7 mouse cellular contexts compared by ENCODE assay signal in genomic region chr11:3903046-3903445, GRCm38 (mm10). TPM values are rescaled to one million over a fixed set of nuclear protein-coding genes. Genes with fewer than 3 reads are reported as not detected.
DNase-seq lines count a peak whose midpoint lies in the region; ATAC-seq lines count a peak whose summit lies in the region.

No protein-coding gene starts in this region.

- DNase-seq in 3T3-L1 (ENCODE audit: low read depth, low spot score) (peak; percentile 88), NIH3T3 (ENCODE audit: low read depth) (peak; percentile 81)
- DNase-seq in gastrocnemius, adult 18-20 months (ENCODE audit: low spot score) = peak; percentile 75
- peak; percentile 46 to 66 for DNase-seq in layer of hippocampus, adult 18-20 months (ENCODE audit: low spot score in 2 of 2)
- DNase-seq in embryo, embryonic 11 days = no peak

- peak; percentile 58 for ATAC-seq in megakaryocyte progenitor cell, adult 5-6 weeks (replicated peaks; ENCODE audit: poor library complexity)
- ATAC-seq in activated CD4-positive, CD25-positive, alpha-beta regulatory T cell, adult 4 months = no peak

RNA-seq across cellular contexts. Expression of gene Dusp18, which starts 8.0 kb away (rescaled TPM):
- total RNA-seq in gastrocnemius, adult 18-20 months (2021) = 10 to 100 TPM in 1 of 2 experiments, 1 to 10 TPM in 1; 9.1 to 20.5 TPM
- total RNA-seq in layer of hippocampus, adult 18-20 months (2021) = 10 to 100 TPM; 21.2 to 23.8 TPM
- 0.78 and 1.2 TPM in 2 replicates for total RNA-seq in megakaryocyte progenitor cell, adult 5-6 weeks (2015)
- 0.17 and 0.51 TPM in 2 replicates for total RNA-seq in megakaryocyte progenitor cell, adult 5-6 weeks (2017)
- under 1 TPM; 0.10 to 0.20 TPM for polyA plus RNA-seq in activated CD4-positive, CD25-positive, alpha-beta regulatory T cell, adult 4 months (2017; shearing (Covaris generic))

RNA-seq across cellular contexts. Expression of gene 4921536K21Rik, which starts 8.1 kb away (rescaled TPM):
- total RNA-seq in gastrocnemius, adult 18-20 months (2021) = under 1 TPM; 0.17 to 0.27 TPM
- total RNA-seq in layer of hippocampus, adult 18-20 months (2021) = under 1 TPM; 0.20 to 0.67 TPM
- not detected in 2 replicates for total RNA-seq in megakaryocyte progenitor cell, adult 5-6 weeks (2015)
- total RNA-seq in megakaryocyte progenitor cell, adult 5-6 weeks (2017) = not detected in 2 replicates
- not detected for polyA plus RNA-seq in activated CD4-positive, CD25-positive, alpha-beta regulatory T cell, adult 4 months (2017; shearing (Covaris generic))

RNA-seq across cellular contexts. Expression of gene Slc35e4, which starts 11.4 kb away (rescaled TPM):
- 10 to 100 TPM; 16.5 to 30.9 TPM for total RNA-seq in gastrocnemius, adult 18-20 months (2021)
- 10 to 100 TPM; 17.8 to 18.5 TPM for total RNA-seq in layer of hippocampus, adult 18-20 months (2021)
- 0.94 and 2.5 TPM in 2 replicates for total RNA-seq in megakaryocyte progenitor cell, adult 5-6 weeks (2015)
- total RNA-seq in megakaryocyte progenitor cell, adult 5-6 weeks (2017) = 1.5 and 3.0 TPM in 2 replicates
- 1 to 10 TPM; 1.1 to 1.2 TPM for polyA plus RNA-seq in activated CD4-positive, CD25-positive, alpha-beta regulatory T cell, adult 4 months (2017; shearing (Covaris generic))

RNA-seq across cellular contexts. Expression of gene Tcn2, which starts 28.9 kb away (rescaled TPM):
- total RNA-seq in gastrocnemius, adult 18-20 months (2021) = 10 to 100 TPM; 15.8 to 17.0 TPM
- 10 to 100 TPM; 18.2 to 20.3 TPM for total RNA-seq in layer of hippocampus, adult 18-20 months (2021)
- 87.8 and 102 TPM in 2 replicates for total RNA-seq in megakaryocyte progenitor cell, adult 5-6 weeks (2015)
- 40.8 and 50.5 TPM in 2 replicates for total RNA-seq in megakaryocyte progenitor cell, adult 5-6 weeks (2017)
- 10 to 100 TPM; 20.4 to 23.1 TPM for polyA plus RNA-seq in activated CD4-positive, CD25-positive, alpha-beta regulatory T cell, adult 4 months (2017; shearing (Covaris generic))

RNA-seq across cellular contexts. Expression of gene Osbp2, which starts 39.3 kb away (rescaled TPM):
- 1 to 10 TPM; 1.1 to 1.3 TPM for total RNA-seq in gastrocnemius, adult 18-20 months (2021)
- 10 to 100 TPM; 72.7 to 75.4 TPM for total RNA-seq in layer of hippocampus, adult 18-20 months (2021)
- total RNA-seq in megakaryocyte progenitor cell, adult 5-6 weeks (2015) = not detected in 2 replicates
- total RNA-seq in megakaryocyte progenitor cell, adult 5-6 weeks (2017) = not detected in 2 replicates
- not detected for polyA plus RNA-seq in activated CD4-positive, CD25-positive, alpha-beta regulatory T cell, adult 4 months (2017; shearing (Covaris generic))

Comparison
In these comparisons a context has a peak if more than half of its experiments do, and no peak if none do; other contexts are left out.
1. RNA of gene Dusp18, which starts 8.0 kb away (total RNA-seq): 21.2 to 23.8 TPM in layer of hippocampus, adult 18-20 months and 9.1 to 20.5 TPM in gastrocnemius, adult 18-20 months; 0.17 to 1.2 TPM in megakaryocyte progenitor cell, adult 5-6 weeks; every median in the first group is over 4 times any median in the second.
2. RNA of gene Slc35e4, which starts 11.4 kb away (total RNA-seq): 16.5 to 30.9 TPM in gastrocnemius, adult 18-20 months and 17.8 to 18.5 TPM in layer of hippocampus, adult 18-20 months; 0.94 to 3.0 TPM in megakaryocyte progenitor cell, adult 5-6 weeks; every median in the first group is over 4 times any median in the second.